Mouse (Mus musculus): ENCODE data around the gene Syde2. TPM values are rescaled to one million over a fixed set of nuclear protein-coding genes. Genes with fewer than 3 reads are reported as not detected.
"Not testable (repeated sequence)": the region's sequence is repeated elsewhere in the genome, so short reads cannot be mapped to it uniquely, and the experiment has no call there.

Syde2 gene
- polyA plus RNA-seq, 1 experiment, result 3.5 TPM

- DNase-seq, result no peak
- Histone ChIP-seq H3K27ac (ENCODE audit: control insufficient read depth, insufficient read depth, low read length) (no peak overlapping the region), H3K4me1 (replicated peaks; ENCODE audit: control insufficient read depth, insufficient read depth, low read length) (peaks cover 24% of the 10 kb centered on the region), H3K4me3 (ENCODE audit: control insufficient read depth, insufficient read depth, low read length) (no peak overlapping the region), H3K36me3 (ENCODE audit: control insufficient read depth, insufficient read depth, low read length) (no peaks in the 10 kb centered on the region), H3K27me3 (ENCODE audit: control insufficient read depth, insufficient read depth, low read length) (no peaks in the 10 kb centered on the region; the same call in 1 of the 2 replicates)
- WGBS, result 96% methylated on average over 10 of the region's 10 CpGs
- no peak for TF ChIP-seq CTCF (IDR thresholded peaks at IDR 0.05; ENCODE audit: borderline replicate concordance, control insufficient read depth, extremely low read depth, insufficient read depth, low read length, poor library complexity)
- TF ChIP-seq POLR2A (IDR thresholded peaks at IDR 0.05; ENCODE audit: control insufficient read depth, extremely low read depth, insufficient read depth, low read length, poor library complexity), result no peak
Measured at GRCm38 (mm10) chr3:145991976-145992730, 4.5 kb downstream of the Syde2 start.

GRCm38 (mm10) chr3:145992796-145993195 lies 5.1 kb downstream of the Syde2 start:
- H3K4me1 ChIP-seq (replicated peaks; ENCODE audit: control insufficient read depth, insufficient read depth, low read length), result peaks cover 22% of the 10 kb centered on the region
- TF ChIP-seq CTCF (IDR thresholded peaks at IDR 0.05; ENCODE audit: borderline replicate concordance, control insufficient read depth, extremely low read depth, insufficient read depth, low read length, poor library complexity), result no peak
- no peak for TF ChIP-seq POLR2A (IDR thresholded peaks at IDR 0.05; ENCODE audit: control insufficient read depth, extremely low read depth, insufficient read depth, low read length, poor library complexity)
- WGBS, result 90% methylated on average over 10 of the region's 10 CpGs

GRCm38 (mm10) chr3:145993481-145994201 lies 6.0 kb downstream of the Syde2 start:
- TF ChIP-seq POLR2A (IDR thresholded peaks at IDR 0.05; ENCODE audit: control insufficient read depth, extremely low read depth, insufficient read depth, low read length, poor library complexity) (no peak), CTCF (IDR thresholded peaks at IDR 0.05; ENCODE audit: borderline replicate concordance, control insufficient read depth, extremely low read depth, insufficient read depth, low read length, poor library complexity) (no peak)
- H3K4me1 ChIP-seq (replicated peaks; ENCODE audit: control insufficient read depth, insufficient read depth, low read length), result peaks cover 19% of the 10 kb centered on the region
- no peaks in the 10 kb centered on the region for H3K36me3 ChIP-seq (ENCODE audit: control insufficient read depth, insufficient read depth, low read length)
- no peaks in the 10 kb centered on the region; the same call in 1 of the 2 replicates for H3K27me3 ChIP-seq (ENCODE audit: control insufficient read depth, insufficient read depth, low read length)
- WGBS, result 36% methylated on average over 14 of the region's 14 CpGs
- no peak overlapping the region for H3K4me3 ChIP-seq (ENCODE audit: control insufficient read depth, insufficient read depth, low read length)
- DNase-seq, result no peak
- no peak overlapping the region for H3K27ac ChIP-seq (ENCODE audit: control insufficient read depth, insufficient read depth, low read length)

More at GRCm38 (mm10) chr3:145992796-145993195, 5.1 kb downstream of the Syde2 start:
- no peak overlapping the region for H3K27ac ChIP-seq (ENCODE audit: control insufficient read depth, insufficient read depth, low read length)
- no peak for DNase-seq
- H3K36me3 ChIP-seq (ENCODE audit: control insufficient read depth, insufficient read depth, low read length), result no peaks in the 10 kb centered on the region
- no peak overlapping the region for H3K4me3 ChIP-seq (ENCODE audit: control insufficient read depth, insufficient read depth, low read length)
- no peaks in the 10 kb centered on the region; the same call in 1 of the 2 replicates for H3K27me3 ChIP-seq (ENCODE audit: control insufficient read depth, insufficient read depth, low read length)

- WGBS, result 92% methylated on average over 5 of the region's 5 CpGs
- DNase-seq, result no peak
- H3K36me3 ChIP-seq (ENCODE audit: control insufficient read depth, insufficient read depth, low read length), result no peaks in the 10 kb centered on the region
- H3K4me3 ChIP-seq (ENCODE audit: control insufficient read depth, insufficient read depth, low read length), result no peak overlapping the region
- H3K27me3 ChIP-seq (ENCODE audit: control insufficient read depth, insufficient read depth, low read length), result no peaks in the 10 kb centered on the region
- TF ChIP-seq CTCF (IDR thresholded peaks at IDR 0.05; ENCODE audit: borderline replicate concordance, control insufficient read depth, extremely low read depth, insufficient read depth, low read length, poor library complexity) (no peak), POLR2A (IDR thresholded peaks at IDR 0.05; ENCODE audit: control insufficient read depth, extremely low read depth, insufficient read depth, low read length, poor library complexity) (no peak)
- H3K27ac ChIP-seq (ENCODE audit: control insufficient read depth, insufficient read depth, low read length), result no peak overlapping the region
- H3K4me1 ChIP-seq (replicated peaks; ENCODE audit: control insufficient read depth, insufficient read depth, low read length), result peaks cover 8% of the 10 kb centered on the region
Measured at GRCm38 (mm10) chr3:145995489-145995888, 7.8 kb downstream of the Syde2 start.

- not testable (repeated sequence) for H3K27ac ChIP-seq (ENCODE audit: control insufficient read depth, insufficient read depth, low read length); DNase-seq; H3K27me3 ChIP-seq (ENCODE audit: control insufficient read depth, insufficient read depth, low read length); H3K36me3 ChIP-seq (ENCODE audit: control insufficient read depth, insufficient read depth, low read length); H3K4me3 ChIP-seq (ENCODE audit: control insufficient read depth, insufficient read depth, low read length); H3K4me1 ChIP-seq (replicated peaks; ENCODE audit: control insufficient read depth, insufficient read depth, low read length)
- WGBS, result 95% methylated on average over 5 of the region's 5 CpGs
Measured at GRCm38 (mm10) chr3:145996539-145996938, 8.9 kb downstream of the Syde2 start.

GRCm38 (mm10) chr3:146004347-146005051 lies 16.8 kb downstream of the Syde2 start:
- TF ChIP-seq POLR2A (IDR thresholded peaks at IDR 0.05; ENCODE audit: control insufficient read depth, extremely low read depth, insufficient read depth, low read length, poor library complexity) (no peak), CTCF (IDR thresholded peaks at IDR 0.05; ENCODE audit: borderline replicate concordance, control insufficient read depth, extremely low read depth, insufficient read depth, low read length, poor library complexity) (no peak)
- H3K36me3 ChIP-seq (ENCODE audit: control insufficient read depth, insufficient read depth, low read length), result peaks cover 15% of the 10 kb centered on the region; the same call in 1 of the 2 replicates
- no peak for DNase-seq
- no peak overlapping the region for H3K27ac ChIP-seq (ENCODE audit: control insufficient read depth, insufficient read depth, low read length)
- no peaks in the 10 kb centered on the region for H3K4me1 ChIP-seq (replicated peaks; ENCODE audit: control insufficient read depth, insufficient read depth, low read length)
- WGBS, result 86% methylated on average over 14 of the region's 14 CpGs
- no peak overlapping the region for H3K4me3 ChIP-seq (ENCODE audit: control insufficient read depth, insufficient read depth, low read length)
- no peaks in the 10 kb centered on the region for H3K27me3 ChIP-seq (ENCODE audit: control insufficient read depth, insufficient read depth, low read length)
